Mouse (Mus musculus): ENCODE results near the gene Cyth4. TPM values are rescaled to one million over a fixed set of nuclear protein-coding genes. Genes with fewer than 3 reads are reported as not detected.
A peak's percentile ranks its signal among the peaks of the same experiment; 100 is the strongest.

The Cyth4 gene
- 27.7 and 31.6 TPM in 2 replicates for polyA plus RNA-seq (2012; ENCODE audit: insufficient read depth, low replicate concordance)

DNA sequence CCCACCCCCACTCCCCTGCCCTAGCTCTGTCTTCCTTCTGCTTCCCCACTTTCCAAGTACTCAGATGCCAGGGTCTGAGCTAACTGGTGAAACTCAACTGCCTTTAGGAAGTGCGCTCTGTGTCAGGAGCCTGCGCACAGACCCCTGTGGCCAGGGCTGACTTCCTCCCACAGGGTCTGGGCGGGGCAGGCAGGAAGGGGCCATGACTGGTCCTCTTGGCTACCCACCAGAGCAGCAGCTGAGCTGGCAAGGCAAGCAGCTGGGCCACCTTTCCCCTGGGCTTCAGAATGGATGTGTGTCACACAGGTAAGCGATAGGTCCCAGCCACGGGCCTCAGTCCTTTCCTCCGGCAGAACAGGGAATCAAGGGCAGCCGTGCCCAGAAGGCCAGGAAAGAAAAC lies at the start of gene Cyth4:
Gene Cyth4 (plus strand): TSS at position 134 of the 400 bp plus-strand sequence.
- Histone ChIP-seq H3K4me3 (replicated peaks) (peak within 1 kb of the TSS; percentile 94), H3K9me3 (peaks cover 18% of the 10 kb centered on the region), H3K27me3 (replicated peaks) (peaks cover 3% of the 10 kb centered on the region), H3K36me3 (replicated peaks; ENCODE audit: low read length) (peaks cover 35% of the 10 kb centered on the region), H3K4me1 (peaks cover 94% of the 10 kb centered on the region)
- TF ChIP-seq GATA1 (IDR thresholded peaks at IDR 0.05; ENCODE audit: borderline replicate concordance, low read length) = no peak
- no peak for TF ChIP-seq FLI1 (IDR thresholded peaks at IDR 0.05; ENCODE audit: low read length)

DNA sequence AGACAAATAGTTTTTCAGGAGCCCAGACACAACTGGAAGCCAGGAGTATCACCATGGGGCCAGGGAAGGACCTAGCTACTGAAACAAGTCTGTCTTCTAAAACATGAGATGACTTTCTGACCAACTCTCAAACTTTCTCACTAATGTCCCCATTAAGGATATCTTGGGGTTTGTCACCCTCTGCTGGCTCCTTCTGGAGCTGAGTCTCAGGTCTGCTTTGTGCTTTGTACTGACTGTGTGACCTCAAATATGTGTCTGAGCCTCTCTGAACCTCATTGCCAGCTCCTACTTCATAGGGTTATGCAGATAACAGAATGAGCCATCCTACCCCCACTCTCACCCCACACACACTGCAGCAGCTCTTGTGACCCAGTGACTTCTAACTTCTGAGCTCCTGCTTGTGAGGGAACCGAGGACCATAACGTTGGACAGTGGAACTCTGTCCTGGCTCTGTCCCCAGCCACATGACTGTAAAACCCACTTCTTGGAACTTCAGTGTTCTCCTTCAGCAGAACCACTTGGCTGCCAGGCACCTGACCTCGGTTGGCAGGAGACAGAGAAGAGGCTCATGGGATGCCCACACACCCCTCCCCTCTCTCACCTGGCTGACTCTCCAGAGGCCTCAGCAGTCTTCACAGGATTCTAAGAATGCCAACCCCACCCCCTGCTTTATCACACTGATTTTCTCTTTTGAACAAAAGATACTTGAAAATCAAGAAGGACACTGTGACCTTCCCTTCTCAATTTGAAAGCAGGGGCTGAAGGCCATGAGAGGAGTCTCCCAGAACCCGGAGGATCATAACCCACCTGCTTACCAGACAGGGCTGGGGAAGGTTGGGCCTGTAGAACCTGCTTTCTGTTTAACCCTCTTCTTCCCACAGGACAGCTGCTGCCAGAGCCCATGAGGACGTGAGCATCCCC lies 49.2 kb upstream of the Cyth4 start:
- Histone ChIP-seq H3K27me3 (replicated peaks) (peaks cover 56% of the 10 kb centered on the region), H3K4me3 (replicated peaks) (no peak overlapping the region), H3K9me3 (peaks cover 22% of the 10 kb centered on the region), H3K36me3 (replicated peaks; ENCODE audit: low read length) (no peaks in the 10 kb centered on the region), H3K4me1 (peaks cover 36% of the 10 kb centered on the region)
- TF ChIP-seq GATA1 (IDR thresholded peaks at IDR 0.05; ENCODE audit: borderline replicate concordance, low read length) (no peak), FLI1 (IDR thresholded peaks at IDR 0.05; ENCODE audit: low read length) (no peak)

DNA sequence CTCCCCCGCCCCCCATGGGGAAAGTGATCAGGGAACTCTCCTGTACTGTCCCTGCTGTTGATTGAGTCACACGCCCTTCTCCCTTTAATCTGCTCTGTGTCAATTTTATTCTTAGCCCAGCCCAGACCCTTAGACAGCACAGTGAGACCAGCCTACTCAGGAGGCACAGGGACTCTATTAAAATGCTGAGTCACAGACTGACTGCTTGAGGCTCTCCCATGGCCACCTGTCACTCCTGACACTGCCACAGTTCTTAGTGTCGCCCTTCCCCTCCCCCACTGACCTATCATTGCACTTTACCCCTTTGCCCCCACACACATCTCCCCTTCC lies 48.5 kb upstream of the Cyth4 start:
- H3K4me1 ChIP-seq = peaks cover 36% of the 10 kb centered on the region
- peaks cover 50% of the 10 kb centered on the region for H3K27me3 ChIP-seq (replicated peaks)
- TF ChIP-seq GATA1 (IDR thresholded peaks at IDR 0.05; ENCODE audit: borderline replicate concordance, low read length) = no peak
- TF ChIP-seq FLI1 (IDR thresholded peaks at IDR 0.05; ENCODE audit: low read length) = no peak
- no peaks in the 10 kb centered on the region for H3K36me3 ChIP-seq (replicated peaks; ENCODE audit: low read length)
- H3K9me3 ChIP-seq = peaks cover 28% of the 10 kb centered on the region
- peak overlapping the region; percentile 42 for H3K4me3 ChIP-seq (replicated peaks)

DNA sequence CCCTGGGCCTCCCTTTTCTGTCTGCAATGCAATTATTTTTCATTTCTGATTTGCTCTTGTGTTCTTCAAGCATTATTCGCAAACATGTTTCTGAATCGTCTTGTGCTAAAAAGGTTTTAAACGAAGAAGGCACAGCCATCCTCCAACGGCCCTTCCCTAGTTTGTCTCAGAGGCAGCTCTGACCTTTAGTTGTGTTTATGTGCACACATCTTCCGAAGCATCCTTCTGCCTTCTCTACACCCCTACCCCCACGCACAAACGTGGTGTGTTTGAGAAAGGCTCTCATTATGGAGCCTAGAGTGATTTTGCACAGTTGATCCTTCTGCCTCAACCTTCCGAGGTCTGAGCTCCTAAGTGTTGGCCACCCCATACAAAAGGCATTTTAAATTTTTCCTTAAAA lies 48.1 kb upstream of the Cyth4 start:
- TF ChIP-seq FLI1 (IDR thresholded peaks at IDR 0.05; ENCODE audit: low read length) (no peak), GATA1 (IDR thresholded peaks at IDR 0.05; ENCODE audit: borderline replicate concordance, low read length) (no peak)
- H3K36me3 ChIP-seq (replicated peaks; ENCODE audit: low read length) = no peaks in the 10 kb centered on the region
- no peak overlapping the region for H3K4me3 ChIP-seq (replicated peaks)
- peaks cover 50% of the 10 kb centered on the region for H3K27me3 ChIP-seq (replicated peaks)
- peaks cover 33% of the 10 kb centered on the region for H3K9me3 ChIP-seq
- H3K4me1 ChIP-seq = peaks cover 36% of the 10 kb centered on the region

DNA sequence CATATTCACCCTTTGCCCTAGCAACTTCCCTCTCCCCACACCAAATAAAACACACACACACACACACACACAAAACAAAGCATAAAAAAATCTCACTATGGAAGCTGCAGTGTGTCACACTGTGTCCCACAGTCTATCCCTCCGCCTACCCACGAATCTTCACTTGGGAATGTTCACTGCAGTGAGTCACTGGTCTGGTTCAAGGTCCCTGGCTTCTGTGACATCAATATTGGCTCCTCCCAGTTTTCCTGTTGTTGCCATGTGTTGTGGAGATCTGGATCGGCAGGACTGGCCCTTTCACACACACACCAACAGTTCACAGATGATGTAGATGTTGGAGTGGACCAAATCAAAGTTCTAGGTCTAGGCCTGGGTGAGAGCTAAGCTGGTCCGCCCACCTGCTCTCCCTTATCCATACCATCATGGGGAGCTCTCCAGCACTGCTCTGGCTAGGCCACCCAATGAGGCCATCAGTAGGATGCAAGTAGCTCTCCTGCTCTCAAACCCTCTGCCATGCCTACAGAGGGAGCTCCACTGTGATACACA lies 47.6 kb upstream of the Cyth4 start:
- peaks cover 34% of the 10 kb centered on the region for H3K4me1 ChIP-seq
- no peaks in the 10 kb centered on the region for H3K36me3 ChIP-seq (replicated peaks; ENCODE audit: low read length)
- peaks cover 46% of the 10 kb centered on the region for H3K27me3 ChIP-seq (replicated peaks)
- TF ChIP-seq GATA1 (IDR thresholded peaks at IDR 0.05; ENCODE audit: borderline replicate concordance, low read length) = no peak
- TF ChIP-seq FLI1 (IDR thresholded peaks at IDR 0.05; ENCODE audit: low read length) = no peak
- H3K9me3 ChIP-seq = peaks cover 34% of the 10 kb centered on the region
- no peak overlapping the region for H3K4me3 ChIP-seq (replicated peaks)

DNA sequence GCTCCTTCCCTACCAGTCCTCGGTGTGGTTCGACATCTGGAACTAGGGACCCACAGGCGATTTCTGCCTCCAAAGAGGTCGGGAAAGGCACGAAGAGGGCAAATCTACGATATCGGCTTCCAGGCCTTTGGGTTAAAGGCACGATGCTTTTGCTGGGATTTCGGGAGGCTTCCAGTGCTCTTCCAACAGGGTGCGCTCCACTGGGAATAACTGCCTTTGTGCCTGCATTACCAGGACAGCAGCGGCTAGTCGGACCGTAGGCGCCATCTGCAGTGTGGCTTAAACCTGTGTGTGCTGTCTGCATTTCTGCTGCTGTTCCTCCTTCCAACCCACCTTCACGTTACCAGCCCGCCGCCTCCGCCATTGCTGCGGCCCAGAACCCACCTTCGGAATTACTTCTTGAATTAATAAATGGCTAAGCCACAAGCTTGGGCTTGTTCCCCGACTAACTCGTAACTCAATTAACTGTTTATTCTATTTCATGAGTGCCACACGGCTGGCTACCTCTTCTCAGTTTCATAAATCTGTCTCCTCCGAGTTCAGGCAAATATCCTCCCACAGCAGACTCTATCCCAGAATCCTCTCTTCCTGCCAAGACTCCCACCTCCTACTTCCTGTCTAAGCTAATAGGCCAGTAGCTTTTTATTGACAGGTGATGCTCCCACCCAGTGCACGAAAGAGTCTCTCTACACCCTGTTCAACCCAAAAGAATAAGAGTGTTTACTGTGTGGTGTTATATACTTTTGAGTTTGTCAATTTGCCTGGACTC lies 42.1 kb upstream of the Cyth4 start:
- peak overlapping the region; percentile 83 for H3K4me3 ChIP-seq (replicated peaks)
- peaks cover 32% of the 10 kb centered on the region for H3K27me3 ChIP-seq (replicated peaks)
- peaks cover 5% of the 10 kb centered on the region for H3K36me3 ChIP-seq (replicated peaks; ENCODE audit: low read length)
- H3K9me3 ChIP-seq = peaks cover 34% of the 10 kb centered on the region
- peaks cover 31% of the 10 kb centered on the region for H3K4me1 ChIP-seq
- TF ChIP-seq GATA1 (IDR thresholded peaks at IDR 0.05; ENCODE audit: borderline replicate concordance, low read length) (no peak), FLI1 (IDR thresholded peaks at IDR 0.05; ENCODE audit: low read length) (no peak)

DNA sequence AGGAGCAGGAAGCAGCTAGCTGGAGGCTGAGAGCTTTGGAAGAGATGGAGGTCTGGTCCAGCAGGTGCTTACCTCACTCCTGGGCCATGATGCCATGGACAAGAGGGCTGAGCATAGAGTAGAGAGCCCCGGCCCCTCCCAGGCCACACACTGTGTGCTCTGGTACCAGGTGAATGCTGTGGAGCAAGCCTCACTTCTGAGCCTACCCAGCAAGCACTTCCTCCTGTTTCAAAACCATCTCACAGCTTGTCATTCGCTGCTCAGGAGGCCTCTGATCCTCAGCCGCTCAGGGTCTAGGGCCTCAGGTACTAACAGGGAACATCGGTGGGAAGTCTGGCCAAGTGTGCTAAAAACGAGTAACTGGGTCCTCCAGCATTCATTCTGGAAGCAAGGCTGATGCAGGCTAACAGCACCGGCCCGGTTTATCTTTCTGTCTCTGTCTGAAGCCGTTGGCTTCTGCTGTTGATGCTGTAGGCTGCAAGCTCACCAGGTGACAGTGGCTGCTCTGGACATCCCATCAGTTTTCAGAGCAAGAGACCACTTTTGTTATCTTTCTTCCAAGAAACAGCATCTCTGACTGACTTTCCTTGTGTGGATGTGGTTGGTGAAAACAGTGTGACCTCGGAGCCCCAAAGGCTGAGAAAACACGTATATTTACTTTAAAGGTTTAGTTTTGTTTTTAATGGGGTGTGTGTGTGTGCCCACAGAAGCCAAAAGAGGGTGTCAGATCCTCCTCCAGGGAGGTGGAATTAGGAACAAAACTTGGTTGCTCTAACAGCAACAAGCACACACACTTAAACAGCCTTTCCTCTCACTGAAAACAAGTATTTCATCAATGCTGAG lies 38.9 kb upstream of the Cyth4 start:
- peaks cover 9% of the 10 kb centered on the region for H3K9me3 ChIP-seq
- H3K36me3 ChIP-seq (replicated peaks; ENCODE audit: low read length) = peaks cover 34% of the 10 kb centered on the region
- peaks cover 52% of the 10 kb centered on the region for H3K4me1 ChIP-seq
- peaks cover 23% of the 10 kb centered on the region for H3K27me3 ChIP-seq (replicated peaks)
- no peak overlapping the region for H3K4me3 ChIP-seq (replicated peaks)
- no peak for TF ChIP-seq FLI1 (IDR thresholded peaks at IDR 0.05; ENCODE audit: low read length)
- no peak for TF ChIP-seq GATA1 (IDR thresholded peaks at IDR 0.05; ENCODE audit: borderline replicate concordance, low read length)

DNA sequence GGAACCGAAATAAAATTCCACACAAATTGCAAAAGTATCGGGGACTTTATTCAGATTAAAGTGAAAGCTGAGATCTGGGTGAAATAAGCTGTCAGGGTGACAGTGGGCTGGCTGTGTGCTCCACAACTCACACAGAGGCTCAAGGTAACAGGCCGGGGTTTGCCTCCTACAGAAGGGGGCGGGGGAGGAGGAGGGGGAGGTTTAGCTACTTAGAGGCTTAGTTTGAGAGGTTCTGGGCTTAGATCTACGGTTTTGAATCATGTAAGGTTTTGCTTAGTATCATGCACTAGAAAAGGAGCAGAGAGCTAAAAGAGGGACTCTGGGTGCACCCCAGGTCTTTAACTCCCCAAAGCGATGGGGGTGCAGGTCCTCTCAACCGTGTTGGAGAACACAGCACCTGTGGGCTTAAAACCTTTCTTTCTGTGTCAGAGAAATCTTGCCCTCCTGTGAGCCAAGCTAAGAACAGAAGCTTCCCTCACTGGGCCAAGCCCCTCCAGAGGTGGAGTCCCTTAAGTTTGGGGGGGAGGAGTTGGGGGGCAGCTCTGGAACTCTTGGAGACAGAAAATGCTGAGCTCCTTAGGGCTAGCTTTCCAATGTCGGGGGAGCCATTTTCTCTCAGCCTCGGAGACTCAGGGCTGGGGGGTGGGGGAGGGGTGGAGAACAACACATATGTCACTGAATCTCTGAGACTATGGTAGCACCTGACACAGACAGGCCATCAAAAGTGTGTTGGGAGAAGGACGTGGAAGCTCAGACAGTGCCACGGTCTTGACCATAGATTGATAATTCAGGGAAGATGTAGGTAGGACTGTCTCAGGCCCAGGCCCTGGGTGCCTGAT lies 37.5 kb upstream of the Cyth4 start:
- Histone ChIP-seq H3K4me1 (peaks cover 67% of the 10 kb centered on the region), H3K4me3 (replicated peaks) (no peak overlapping the region), H3K27me3 (replicated peaks) (peaks cover 17% of the 10 kb centered on the region), H3K9me3 (no peaks in the 10 kb centered on the region), H3K36me3 (replicated peaks; ENCODE audit: low read length) (peaks cover 46% of the 10 kb centered on the region)
- TF ChIP-seq FLI1 (IDR thresholded peaks at IDR 0.05; ENCODE audit: low read length) (no peak), GATA1 (IDR thresholded peaks at IDR 0.05; ENCODE audit: borderline replicate concordance, low read length) (no peak)

Data from megakaryocyte, embryonic 14.5 days (primary cell).